Mouse (Mus musculus) midbrain, embryonic 11.5 days (tissue): ENCODE measurements around the gene Lcn8. TPM values are rescaled to one million over a fixed set of nuclear protein-coding genes. Genes with fewer than 3 reads are reported as not detected.

Source experiments
- ATAC-seq: fragments of 200-750 bp; cut with Nextera tagmentation; 2 replicates; pipeline ENCODE4 v1.8.0; 2017; ENCODE audit warnings: moderate TSS enrichment, moderate library complexity; ENCODE audit not compliant: low FRiP score
- DNase-seq: peaks from one replicate; pipeline ENCODE4 v3.0.0; 2015; ENCODE audit warnings: low spot score; ENCODE audit errors: missing footprints
- H3K27ac ChIP-seq: fragments of 300-500 bp; sonication (generic); 2 replicates; pipeline ENCODE4 v1.5.1; 2014; ENCODE audit warnings: low read depth, low read length
- H3K27me3 ChIP-seq: fragments of 300-500 bp; sonication (generic); 2 replicates; pipeline ENCODE4 v1.6.1; 2014; ENCODE audit warnings: mild to moderate bottlenecking, low read length, moderate library complexity, mixed read lengths; ENCODE audit not compliant: control insufficient read depth, insufficient read depth
- H3K36me3 ChIP-seq: fragments of 300-500 bp; sonication (generic); 2 replicates; pipeline ENCODE4 v1.6.1; 2014; ENCODE audit warnings: mild to moderate bottlenecking, low read length, moderate library complexity, mixed read lengths; ENCODE audit not compliant: control insufficient read depth, insufficient read depth
- H3K4me1 ChIP-seq: fragments of 300-500 bp; sonication (generic); 2 replicates; pipeline ENCODE4 v1.6.1; 2014; ENCODE audit warnings: low read length; ENCODE audit not compliant: control insufficient read depth, insufficient read depth
- H3K4me2 ChIP-seq: fragments of 300-500 bp; sonication (generic); 2 replicates; pipeline ENCODE4 v1.6.1; 2014; ENCODE audit warnings: mild to moderate bottlenecking, moderate library complexity
- H3K4me3 ChIP-seq: fragments of 300-500 bp; sonication (generic); 2 replicates; pipeline ENCODE4 v1.5.1; 2014; ENCODE audit warnings: low read depth, low read length
- H3K9ac ChIP-seq: fragments of 300-500 bp; sonication (generic); 2 replicates; pipeline ENCODE4 v1.6.1; 2014; ENCODE audit warnings: low read length
- H3K9me3 ChIP-seq: fragments of 300-500 bp; sonication (generic); 2 replicates; pipeline ENCODE4 v1.6.1; 2016; ENCODE audit warnings: low read length; ENCODE audit not compliant: control insufficient read depth
- WGBS: fragments of 180-500 bp; shearing (Covaris S2); extraction: QIAGEN DNeasy Blood & Tissue Kit; methylation state at CpG from one replicate; pipeline ENCODE4 v1.1.7; 2014; 5-methylcytosine and 5-hydroxymethylcytosine counted together
- polyA plus RNA-seq: library from polyadenylated mRNA; unstranded; fragments of >200 nt; fragmentation: Nextera tagmentation; extraction: Ambion mirVana; gene quantifications from 2 replicates; pipeline ENCODE4 v1.2.1, GENCODE M21; 2014

The Lcn8 gene
- polyA plus RNA-seq, 1 experiment from 2014 or later, result not detected

GRCm38 (mm10) chr2:25625986-25626385 is 26.9 kb upstream of the Lcn8 start:
- H3K9me3 ChIP-seq, result no peaks in the 10 kb centered on the region
- 81% methylated on average over 5 of the region's 5 CpGs for WGBS

DNA sequence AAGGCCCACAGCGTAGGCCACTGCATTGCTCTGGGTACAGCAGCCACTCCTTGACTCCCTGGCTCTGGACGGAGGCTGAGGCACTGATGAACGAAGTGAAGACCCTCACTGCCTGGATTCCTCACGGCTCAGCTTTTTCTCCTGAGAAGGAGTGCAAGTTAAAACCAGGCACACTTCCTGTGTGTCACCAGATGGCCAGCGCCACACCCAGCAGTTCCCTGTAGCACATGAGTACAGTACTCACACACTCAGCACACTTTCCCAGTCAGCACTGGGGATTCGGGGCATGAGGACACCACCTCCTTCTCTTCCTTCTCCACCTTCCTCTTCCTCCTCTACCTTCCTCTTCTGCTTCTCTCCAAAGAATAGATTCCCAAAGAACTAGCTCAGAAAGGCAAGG is 25.1 kb upstream of the Lcn8 start, which contains the start of gene Fcna:
Fcna (minus strand) TSS at position 220 of the 400 bp plus-strand sequence.
- Histone ChIP-seq H3K9ac (no peak within 1 kb of the TSS), H3K27me3 (no peaks in the 10 kb centered on the region), H3K36me3 (no peaks in the 10 kb centered on the region), H3K4me2 (no peak within 1 kb of the TSS), H3K4me3 (no peak within 1 kb of the TSS), H3K4me1 (no peaks in the 10 kb centered on the region), H3K9me3 (no peaks in the 10 kb centered on the region), H3K27ac (no peak within 1 kb of the TSS)
- 83% methylated on average over 6 of the region's 6 CpGs for WGBS
- no peak for DNase-seq
- ATAC-seq, result no peak

More at GRCm38 (mm10) chr2:25625986-25626385, 26.9 kb upstream of the Lcn8 start:
- no peak overlapping the region for H3K9ac ChIP-seq
- H3K27me3 ChIP-seq, result no peaks in the 10 kb centered on the region
- DNase-seq, result no peak
- no peaks in the 10 kb centered on the region for H3K36me3 ChIP-seq
- no peak overlapping the region for H3K4me2 ChIP-seq
- no peak overlapping the region for H3K4me3 ChIP-seq
- no peak for ATAC-seq
- no peaks in the 10 kb centered on the region for H3K4me1 ChIP-seq
- H3K27ac ChIP-seq, result no peak overlapping the region

DNA sequence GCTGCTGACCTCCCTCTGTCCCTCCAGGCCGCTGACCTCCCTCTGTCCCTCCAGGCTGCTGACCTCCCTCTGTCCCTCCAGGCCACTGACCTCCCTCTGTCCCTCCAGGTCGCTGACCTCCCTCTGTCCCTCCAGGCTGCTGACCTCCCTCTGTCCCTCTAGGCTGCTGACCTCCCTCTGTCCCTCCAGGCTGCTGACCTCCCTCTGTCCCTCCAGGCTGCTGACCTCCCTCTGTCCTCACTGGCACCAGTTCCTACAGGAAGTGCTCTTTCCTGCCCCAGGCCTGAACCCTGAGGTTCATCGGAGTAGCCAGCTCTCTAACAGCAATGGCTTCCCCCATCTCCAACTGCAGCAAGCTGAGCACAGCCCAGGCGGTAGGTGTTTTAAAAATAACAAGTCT is 24.2 kb upstream of the Lcn8 start:
- no peaks in the 10 kb centered on the region for H3K9me3 ChIP-seq
- H3K4me3 ChIP-seq, result no peak overlapping the region
- H3K9ac ChIP-seq, result no peak overlapping the region
- no peaks in the 10 kb centered on the region for H3K36me3 ChIP-seq
- whole genome bisulfite sequencing, result 52% methylated on average over 4 of the region's 4 CpGs
- H3K27ac ChIP-seq, result no peak overlapping the region
- no peak overlapping the region for H3K4me2 ChIP-seq
- no peak for DNase-seq
- no peaks in the 10 kb centered on the region for H3K27me3 ChIP-seq
- no peaks in the 10 kb centered on the region for H3K4me1 ChIP-seq
- no peak for ATAC-seq

GRCm38 (mm10) chr2:25633616-25634015 is 19.3 kb upstream of the Lcn8 start:
- Histone ChIP-seq H3K36me3 (no peaks in the 10 kb centered on the region), H3K4me2 (no peak overlapping the region), H3K27ac (no peak overlapping the region), H3K9ac (no peak overlapping the region), H3K4me1 (no peaks in the 10 kb centered on the region), H3K9me3 (no peaks in the 10 kb centered on the region), H3K4me3 (no peak overlapping the region), H3K27me3 (no peaks in the 10 kb centered on the region)
- WGBS, result 83% methylated on average over 3 of the region's 3 CpGs
- DNase-seq (no peak), ATAC-seq (no peak)

DNA sequence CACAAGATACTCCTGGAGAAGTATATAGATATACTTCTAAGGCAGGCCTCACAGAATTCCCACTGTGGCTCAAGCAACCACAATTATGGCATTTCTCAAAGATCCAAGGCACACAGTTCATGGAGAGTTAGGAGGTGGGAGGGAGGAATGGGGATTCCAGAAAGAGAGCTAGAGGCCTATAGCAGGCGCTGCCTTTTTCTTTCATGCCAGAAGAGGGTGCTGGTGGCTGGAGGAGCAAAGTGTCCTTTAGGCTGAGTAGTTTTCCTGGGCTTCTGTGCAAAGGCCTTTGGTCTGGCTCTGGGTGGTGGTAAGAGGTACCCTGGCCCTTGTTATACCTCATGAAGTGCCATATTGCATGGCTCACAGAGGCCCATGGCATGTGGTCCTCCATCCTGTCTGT is 18.9 kb upstream of the Lcn8 start:
- no peaks in the 10 kb centered on the region for H3K9me3 ChIP-seq
- DNase-seq (no peak), ATAC-seq (no peak)
- no peak overlapping the region for H3K4me3 ChIP-seq
- no peak overlapping the region for H3K9ac ChIP-seq
- no peak overlapping the region for H3K27ac ChIP-seq
- no peak overlapping the region for H3K4me2 ChIP-seq
- no peaks in the 10 kb centered on the region for H3K36me3 ChIP-seq
- H3K27me3 ChIP-seq, result no peaks in the 10 kb centered on the region
- WGBS, result 26% methylated on average over 1 of the region's 1 CpGs
- H3K4me1 ChIP-seq, result no peaks in the 10 kb centered on the region

- Histone ChIP-seq H3K27ac (no peak overlapping the region), H3K9ac (no peak overlapping the region), H3K4me2 (no peak overlapping the region), H3K27me3 (no peaks in the 10 kb centered on the region), H3K4me3 (no peak overlapping the region), H3K4me1 (no peaks in the 10 kb centered on the region), H3K36me3 (no peaks in the 10 kb centered on the region), H3K9me3 (no peaks in the 10 kb centered on the region)
- peak; percentile 91 for DNase-seq
- WGBS, result 19% methylated on average over 6 of the region's 6 CpGs
- no peak for ATAC-seq
These were observed 13.0 kb upstream of the Lcn8 start for GRCm38 (mm10) chr2:25639890-25640289.

DNA sequence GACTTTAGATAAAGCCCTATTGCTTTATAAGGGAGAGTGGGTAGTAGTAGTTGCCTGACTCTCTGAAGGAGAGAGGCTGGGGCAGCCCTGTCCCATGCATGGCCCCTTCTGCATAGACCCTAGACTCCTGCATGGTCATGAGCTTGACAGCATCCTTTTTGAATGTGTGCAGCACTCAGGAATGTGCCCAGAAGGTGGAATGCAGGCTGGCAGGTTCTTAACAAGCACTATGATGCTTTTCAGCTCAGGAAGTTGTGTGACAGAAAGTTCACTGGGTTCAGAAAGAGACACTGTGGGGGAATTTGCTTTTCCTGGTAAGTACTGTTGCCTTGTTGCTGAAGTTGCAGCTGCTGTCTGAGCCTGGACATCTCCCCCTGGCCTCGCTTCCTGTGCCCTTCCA is 1.6 kb downstream of the Lcn8 start:
- Histone ChIP-seq H3K27ac (no peak overlapping the region), H3K4me3 (no peak overlapping the region), H3K4me2 (no peak overlapping the region), H3K9me3 (no peaks in the 10 kb centered on the region), H3K36me3 (no peaks in the 10 kb centered on the region), H3K27me3 (no peaks in the 10 kb centered on the region), H3K4me1 (no peaks in the 10 kb centered on the region), H3K9ac (no peak overlapping the region)
- ATAC-seq (no peak), DNase-seq (no peak)
- WGBS, result 47% methylated on average over 1 of the region's 1 CpGs

GRCm38 (mm10) chr2:25656691-25657090 is 3.8 kb downstream of the Lcn8 start:
- H3K9ac ChIP-seq, result no peak overlapping the region
- H3K9me3 ChIP-seq, result no peaks in the 10 kb centered on the region
- H3K36me3 ChIP-seq, result no peaks in the 10 kb centered on the region
- H3K4me3 ChIP-seq, result no peak overlapping the region
- H3K27me3 ChIP-seq, result no peaks in the 10 kb centered on the region
- WGBS, result 87% methylated on average over 4 of the region's 4 CpGs
- no peaks in the 10 kb centered on the region for H3K4me1 ChIP-seq
- no peak overlapping the region for H3K4me2 ChIP-seq
- ATAC-seq, result no peak
- H3K27ac ChIP-seq, result no peak overlapping the region
- no peak for DNase-seq

- Histone ChIP-seq H3K9me3 (no peaks in the 10 kb centered on the region), H3K27ac (no peak overlapping the region), H3K4me2 (no peak overlapping the region), H3K9ac (no peak overlapping the region), H3K27me3 (no peaks in the 10 kb centered on the region), H3K4me3 (no peak overlapping the region), H3K36me3 (no peaks in the 10 kb centered on the region), H3K4me1 (no peaks in the 10 kb centered on the region)
- ATAC-seq (no peak), DNase-seq (no peak)
- 96% methylated on average over 4 of the region's 4 CpGs for WGBS
These were observed 4.3 kb downstream of the Lcn8 start for GRCm38 (mm10) chr2:25657246-25657645.

DNA sequence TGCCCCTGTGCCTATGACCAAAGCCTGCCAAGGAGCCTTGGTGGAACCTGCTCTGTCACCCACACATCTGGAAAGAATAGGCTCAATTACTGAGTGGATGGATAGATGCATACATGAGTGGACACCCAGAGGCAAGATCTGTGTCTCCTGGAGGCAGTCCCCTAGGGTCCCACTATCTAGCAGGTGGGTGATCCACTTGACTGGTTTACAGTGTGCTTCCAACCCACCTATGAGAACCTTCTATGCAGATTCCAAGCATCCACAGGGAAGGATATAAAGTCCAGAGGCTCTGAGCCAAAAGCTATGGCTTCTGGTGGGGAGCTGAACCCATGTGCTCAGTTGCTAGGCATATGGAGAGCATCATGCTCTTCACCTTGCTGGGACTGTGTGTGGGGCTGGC is 4.7 kb downstream of the Lcn8 start, which contains the start of gene Lcn5:
Lcn5 (plus strand) TSS at position 301 of the 400 bp plus-strand sequence.
- no peak for ATAC-seq
- Histone ChIP-seq H3K9ac (no peak within 1 kb of the TSS), H3K27ac (no peak within 1 kb of the TSS), H3K9me3 (no peaks in the 10 kb centered on the region), H3K4me3 (no peak within 1 kb of the TSS), H3K4me1 (no peaks in the 10 kb centered on the region), H3K27me3 (no peaks in the 10 kb centered on the region), H3K4me2 (no peak within 1 kb of the TSS), H3K36me3 (no peaks in the 10 kb centered on the region)
- no peak for DNase-seq
